Mouse (Mus musculus): ENCODE measurements at regions not wholly inside any gene's neighbourhood (a gene's known extent, or its start where the extent isn't known, plus 50 kb on each side); places are given as distances from the start of the nearest gene placed in this dataset.

GRCm38 (mm10) chr11:32911791-32912190 lies 87.4 kb upstream of the Smim23 start:
- in situ Hi-C loops (cut with MboI, MseI): loop anchor here in 1 of 2 experiments (25.0 kb wide), 1 partner anchor 1324 kb away; no protein-coding TSS in a partner anchor

- in situ Hi-C loops (cut with MboI, MseI): loop anchor here (10.0 to 25.0 kb wide), 2 partner anchors 294 to 1322 kb away; no protein-coding TSS in a partner anchor
Observed at GRCm38 (mm10) chr11:32908723-32909411, 84.5 kb upstream of the Smim23 start.

- in situ Hi-C loops (cut with MboI, MseI): loop anchor here (10.0 to 25.0 kb wide), 2 partner anchors 293 to 1320 kb away; no protein-coding TSS in a partner anchor
Observed at GRCm38 (mm10) chr11:32907520-32908233, 83.3 kb upstream of the Smim23 start.

- in situ Hi-C loops (cut with MboI, MseI): loop anchor here (10.0 to 25.0 kb wide), 2 partner anchors 289 to 1317 kb away; no protein-coding TSS in a partner anchor
Observed at GRCm38 (mm10) chr11:32903970-32904369, 79.6 kb upstream of the Smim23 start.

GRCm38 (mm10) chr11:32903389-32903788 lies 79.0 kb upstream of the Smim23 start:
- in situ Hi-C loops (cut with MboI, MseI): loop anchor here (10.0 to 25.0 kb wide), 2 partner anchors 289 to 1316 kb away; no protein-coding TSS in a partner anchor

- in situ Hi-C loops (cut with MboI, MseI): loop anchor here (10.0 to 25.0 kb wide), 2 partner anchors 288 to 1316 kb away; no protein-coding TSS in a partner anchor
Observed at GRCm38 (mm10) chr11:32902923-32903322, 78.5 kb upstream of the Smim23 start.

- in situ Hi-C loops (cut with MboI, MseI): loop anchor here (10.0 to 25.0 kb wide), 2 partner anchors 286 to 1313 kb away; no protein-coding TSS in a partner anchor
Observed at GRCm38 (mm10) chr11:32900437-32900836, 76.0 kb upstream of the Smim23 start.

GRCm38 (mm10) chr11:32899604-32900216 lies 75.3 kb upstream of the Smim23 start:
- in situ Hi-C loops (cut with MboI, MseI): loop anchor here (10.0 to 25.0 kb wide), 2 partner anchors 285 to 1312 kb away; no protein-coding TSS in a partner anchor

- in situ Hi-C loops (cut with MboI, MseI): no loop called here
Observed at GRCm38 (mm10) chr11:32895400-32895799, 71.0 kb upstream of the Smim23 start.

GRCm38 (mm10) chr11:32893146-32893903 lies 68.9 kb upstream of the Smim23 start:
- in situ Hi-C loops (cut with MboI, MseI): no loop called here

GRCm38 (mm10) chr11:32892496-32892895 lies 68.1 kb upstream of the Smim23 start:
- in situ Hi-C loops (cut with MboI, MseI): no loop called here

GRCm38 (mm10) chr11:32889248-32889647 lies 64.8 kb upstream of the Smim23 start:
- in situ Hi-C loops (cut with MboI, MseI): no loop called here

- in situ Hi-C loops (cut with MboI, MseI): no loop called here
Observed at GRCm38 (mm10) chr11:32884744-32885143, 60.3 kb upstream of the Smim23 start.

GRCm38 (mm10) chr11:32883062-32883852 lies 58.9 kb upstream of the Smim23 start:
- in situ Hi-C loops (cut with MboI, MseI): no loop called here

- in situ Hi-C loops (cut with MboI, MseI): no loop called here
Observed at GRCm38 (mm10) chr11:32878967-32879366, 54.6 kb upstream of the Smim23 start.

All from T-helper 17 cell (primary cell).